Mouse (Mus musculus) intestine, embryonic 16.5 days (tissue): ENCODE results near the gene Zcchc2. TPM values are rescaled to one million over a fixed set of nuclear protein-coding genes. Genes with fewer than 3 reads are reported as not detected.

Experiments used
- ATAC-seq: fragments of 200-750 bp; cut with Nextera tagmentation; 2 replicates; pipeline ENCODE4 v1.8.0; 2017; ENCODE audit warnings: moderate TSS enrichment, moderate library complexity
- H3K27ac ChIP-seq: fragments of 300-500 bp; sonication (generic); 2 replicates; pipeline ENCODE4 v1.5.1; 2014; ENCODE audit warnings: mild to moderate bottlenecking, low read length
- H3K27me3 ChIP-seq: fragments of 300-500 bp; sonication (generic); replicated peaks from 2 replicates; pipeline ENCODE4 v1.6.1; 2014; ENCODE audit warnings: low read length, control low read depth, mixed read lengths; ENCODE audit not compliant: control insufficient read depth, insufficient read depth
- H3K36me3 ChIP-seq: fragments of 300-500 bp; sonication (generic); 2 replicates; pipeline ENCODE4 v1.6.1; 2014; ENCODE audit warnings: low read length, control low read depth; ENCODE audit not compliant: control insufficient read depth, insufficient read depth
- H3K4me1 ChIP-seq: fragments of 300-500 bp; sonication (generic); 2 replicates; pipeline ENCODE4 v1.6.1; 2014; ENCODE audit warnings: low read length, control low read depth, mixed read lengths; ENCODE audit not compliant: control insufficient read depth, insufficient read depth
- H3K4me2 ChIP-seq: fragments of 300-500 bp; sonication (generic); 2 replicates; pipeline ENCODE4 v1.6.1; 2014; ENCODE audit warnings: low read depth, low read length, control low read depth
- H3K4me3 ChIP-seq: fragments of 300-500 bp; sonication (generic); 2 replicates; pipeline ENCODE4 v1.5.1; 2014; ENCODE audit warnings: mild to moderate bottlenecking, low read length
- H3K9ac ChIP-seq: fragments of 300-500 bp; sonication (generic); 2 replicates; pipeline ENCODE4 v1.6.1; 2014; ENCODE audit warnings: low read depth, low read length
- H3K9me3 ChIP-seq: fragments of 300-500 bp; sonication (generic); 2 replicates; pipeline ENCODE4 v1.6.1; 2016; ENCODE audit warnings: low read length, control low read depth; ENCODE audit not compliant: control insufficient read depth
- WGBS: fragments of 180-500 bp; shearing (Covaris S2); extraction: QIAGEN DNeasy Blood & Tissue Kit; methylation state at CpG from one replicate; pipeline ENCODE4 v1.1.7; 2014; 5-methylcytosine and 5-hydroxymethylcytosine counted together
- polyA plus RNA-seq: library from polyadenylated mRNA; unstranded; fragments of >200 nt; fragmentation: Nextera tagmentation; extraction: Ambion mirVana; gene quantifications from 2 replicates; pipeline ENCODE4 v1.2.1, GENCODE M21; 2015

Zcchc2 gene
- 1.8 and 2.0 TPM in 2 replicates for polyA plus RNA-seq

- peak within 1 kb of the TSS; percentile 68 for H3K4me3 ChIP-seq
- H3K36me3 ChIP-seq, result no peaks in the 10 kb centered on the region
- peak within 1 kb of the TSS; percentile 87 for H3K9ac ChIP-seq
- H3K9me3 ChIP-seq, result no peaks in the 10 kb centered on the region
- peaks cover 10% of the 10 kb centered on the region for H3K4me1 ChIP-seq
- peak within 1 kb of the TSS; percentile 95 for H3K4me2 ChIP-seq
- peak; percentile 93 for ATAC-seq
- no peaks in the 10 kb centered on the region for H3K27me3 ChIP-seq
- peak within 1 kb of the TSS; percentile 94 for H3K27ac ChIP-seq
- under 1% methylated on average over 51 of the region's 83 CpGs for WGBS
Observed at GRCm38 (mm10) chr1:105990138-105990821, at the start of gene Zcchc2. Gene Zcchc2 (plus strand): TSS chr1:105990406.

- 0 out of 2 replicates have a peak, but pooled peaks cover 2% of the 10 kb centered on the region for H3K9me3 ChIP-seq
- no peak overlapping the region for H3K9ac ChIP-seq
- no peaks in the 10 kb centered on the region for H3K27me3 ChIP-seq
- H3K4me2 ChIP-seq, result no peak overlapping the region
- ATAC-seq, result no peak
- no peak overlapping the region for H3K27ac ChIP-seq
- H3K4me3 ChIP-seq, result no peak overlapping the region
- 63% methylated on average over 10 of the region's 10 CpGs for WGBS
- H3K36me3 ChIP-seq, result no peaks in the 10 kb centered on the region
- H3K4me1 ChIP-seq, result no peaks in the 10 kb centered on the region
Observed at GRCm38 (mm10) chr1:105944927-105945580, 45.2 kb upstream of the Zcchc2 start.

GRCm38 (mm10) chr1:105946581-105947540, 43.3 kb upstream of the Zcchc2 start:
- 65% methylated on average over 13 of the region's 13 CpGs for WGBS
- no peak overlapping the region for H3K27ac ChIP-seq
- no peak overlapping the region for H3K4me3 ChIP-seq
- H3K27me3 ChIP-seq, result no peaks in the 10 kb centered on the region
- 0 out of 2 replicates have a peak, but pooled peaks cover 2% of the 10 kb centered on the region for H3K9me3 ChIP-seq
- H3K4me2 ChIP-seq, result no peak overlapping the region
- no peak overlapping the region for H3K9ac ChIP-seq
- no peaks in the 10 kb centered on the region for H3K36me3 ChIP-seq
- no peaks in the 10 kb centered on the region for H3K4me1 ChIP-seq
- ATAC-seq, result no peak

GRCm38 (mm10) chr1:105948352-105948751, 41.9 kb upstream of the Zcchc2 start:
- Histone ChIP-seq H3K4me2 (no peak overlapping the region), H3K9ac (no peak overlapping the region), H3K27me3 (no peaks in the 10 kb centered on the region), H3K4me1 (no peaks in the 10 kb centered on the region), H3K36me3 (no peaks in the 10 kb centered on the region), H3K4me3 (no peak overlapping the region), H3K9me3 (0 out of 2 replicates have a peak, but pooled peaks cover 2% of the 10 kb centered on the region), H3K27ac (no peak overlapping the region)
- WGBS, result 77% methylated on average over 6 of the region's 6 CpGs
- no peak for ATAC-seq

DNA sequence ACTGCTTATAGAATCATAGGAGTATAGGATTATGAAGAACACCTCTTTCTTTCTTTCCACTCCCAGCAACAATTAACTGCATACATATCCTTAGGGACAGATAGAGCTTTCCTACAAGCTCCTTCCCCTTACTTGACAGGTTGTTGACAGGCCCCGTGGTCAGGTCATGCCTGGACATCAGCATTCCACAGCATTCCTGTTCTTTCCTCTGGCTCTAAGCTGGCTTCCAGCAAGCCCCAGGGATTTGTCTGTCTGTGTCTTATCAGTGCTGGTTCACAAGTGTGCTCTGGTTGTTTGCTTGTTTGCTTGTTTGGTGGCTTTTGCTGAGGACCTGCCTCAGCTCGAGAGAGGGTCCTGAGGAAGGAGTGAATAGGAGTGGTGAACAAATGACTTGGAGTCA, 36.6 kb upstream of the Zcchc2 start:
- H3K9me3 ChIP-seq, result 0 out of 2 replicates have a peak, but pooled peaks cover 2% of the 10 kb centered on the region
- no peak overlapping the region for H3K27ac ChIP-seq
- no peak overlapping the region for H3K4me3 ChIP-seq
- WGBS, result 41% methylated on average over 2 of the region's 2 CpGs
- no peaks in the 10 kb centered on the region for H3K27me3 ChIP-seq
- ATAC-seq, result no peak
- H3K9ac ChIP-seq, result no peak overlapping the region
- no peak overlapping the region for H3K4me2 ChIP-seq
- no peaks in the 10 kb centered on the region for H3K4me1 ChIP-seq
- no peaks in the 10 kb centered on the region for H3K36me3 ChIP-seq

- H3K9ac ChIP-seq, result no peak overlapping the region
- H3K4me1 ChIP-seq, result no peaks in the 10 kb centered on the region
- no peak overlapping the region for H3K4me3 ChIP-seq
- H3K27me3 ChIP-seq, result no peaks in the 10 kb centered on the region
- no peak overlapping the region for H3K27ac ChIP-seq
- 0 out of 2 replicates have a peak, but pooled peaks cover 2% of the 10 kb centered on the region for H3K9me3 ChIP-seq
- no peaks in the 10 kb centered on the region for H3K36me3 ChIP-seq
- H3K4me2 ChIP-seq, result no peak overlapping the region
- ATAC-seq, result no peak
Observed at GRCm38 (mm10) chr1:105954047-105954446, 36.2 kb upstream of the Zcchc2 start.

- Histone ChIP-seq H3K27ac (no peak overlapping the region), H3K27me3 (no peaks in the 10 kb centered on the region), H3K4me3 (no peak overlapping the region), H3K9me3 (no peaks in the 10 kb centered on the region), H3K4me1 (no peaks in the 10 kb centered on the region), H3K4me2 (no peak overlapping the region), H3K9ac (no peak overlapping the region), H3K36me3 (no peaks in the 10 kb centered on the region)
- ATAC-seq, result no peak
- WGBS, result 92% methylated on average over 5 of the region's 5 CpGs
Observed at GRCm38 (mm10) chr1:105956057-105956456, 34.1 kb upstream of the Zcchc2 start.

GRCm38 (mm10) chr1:105961472-105961871, 28.7 kb upstream of the Zcchc2 start:
- H3K27me3 ChIP-seq, result no peaks in the 10 kb centered on the region
- no peak overlapping the region for H3K4me3 ChIP-seq
- no peaks in the 10 kb centered on the region for H3K36me3 ChIP-seq
- WGBS, result 75% methylated on average over 4 of the region's 4 CpGs
- ATAC-seq, result peak; percentile 14; the same call in 1 of the 2 replicates
- H3K27ac ChIP-seq, result no peak overlapping the region; the same call in 1 of the 2 replicates
- no peak overlapping the region for H3K4me2 ChIP-seq
- H3K4me1 ChIP-seq, result peaks cover 5% of the 10 kb centered on the region; the same call in 1 of the 2 replicates
- no peak overlapping the region for H3K9ac ChIP-seq
- H3K9me3 ChIP-seq, result no peaks in the 10 kb centered on the region
